Mouse (Mus musculus): Measurements from ENCODE around the gene Slc25a16. TPM values are rescaled to one million over a fixed set of nuclear protein-coding genes. Genes with fewer than 3 reads are reported as not detected.

Gene Slc25a16
- polyA plus RNA-seq, 1 experiment, result 43.7 TPM

DNA sequence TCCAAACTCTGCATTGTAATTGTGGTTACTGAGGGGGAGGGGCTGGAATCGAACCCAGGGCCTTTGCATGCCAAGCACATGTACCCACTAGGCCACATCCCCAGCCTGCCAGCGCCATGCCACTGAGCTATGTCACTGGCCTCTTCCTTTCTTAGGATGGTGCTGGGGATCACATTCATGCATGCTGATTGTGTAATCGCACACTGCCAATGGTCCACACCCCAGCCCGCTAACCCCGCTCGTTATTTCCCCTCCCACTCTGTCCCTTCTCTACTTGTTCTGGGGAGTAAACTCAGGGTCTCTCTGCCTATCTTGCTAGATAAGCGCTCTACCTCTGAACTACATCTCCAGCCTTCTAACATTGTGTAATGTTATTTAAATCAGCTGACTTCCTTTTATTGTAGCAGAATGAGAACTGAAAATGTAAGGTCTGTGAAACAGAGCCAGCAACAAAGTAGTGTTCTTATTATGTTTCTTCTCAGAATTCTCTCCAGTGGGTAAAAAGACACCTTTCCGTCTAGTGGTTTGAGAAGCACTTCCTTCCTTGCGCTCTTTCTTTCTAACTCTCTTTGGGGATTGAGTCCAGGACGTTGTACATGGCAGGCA lies 24.6 kb downstream of the Slc25a16 start:
- Histone ChIP-seq H3K4me1 (ENCODE audit: control insufficient read depth, insufficient read depth, low read length) (no peaks in the 10 kb centered on the region), H3K4me3 (replicated peaks; ENCODE audit: extremely low read depth, low read depth, low read length) (no peak overlapping the region)
- TF ChIP-seq POLR2A (IDR thresholded peaks at IDR 0.05; ENCODE audit: borderline replicate concordance, extremely low read depth, low read depth, low read length) (no peak), CTCF (IDR thresholded peaks at IDR 0.05; ENCODE audit: insufficient read depth, low read length) (no peak)
- WGBS, result 74% methylated on average over 10 of the region's 10 CpGs
- DNase-seq, result no peak

- WGBS, result under 1% methylated on average over 67 of the region's 68 CpGs
- peak; percentile 69 for DNase-seq
- peak within 1 kb of the TSS; percentile 77 for H3K4me3 ChIP-seq (replicated peaks; ENCODE audit: extremely low read depth, low read depth, low read length)
- TF ChIP-seq CTCF (IDR thresholded peaks at IDR 0.05; ENCODE audit: insufficient read depth, low read length) (0 out of 2 replicates have a peak, but pooled peaks have one; percentile 18), POLR2A (IDR thresholded peaks at IDR 0.05; ENCODE audit: borderline replicate concordance, extremely low read depth, low read depth, low read length) (no peak)
- no peaks in the 10 kb centered on the region for H3K4me1 ChIP-seq (ENCODE audit: control insufficient read depth, insufficient read depth, low read length)
These were observed 26.5 kb downstream of the Slc25a16 start, which contains the start of gene Dna2 for GRCm38 (mm10) chr10:62946738-62947471. Gene Dna2 (plus strand): TSS chr10:62947026.

DNA sequence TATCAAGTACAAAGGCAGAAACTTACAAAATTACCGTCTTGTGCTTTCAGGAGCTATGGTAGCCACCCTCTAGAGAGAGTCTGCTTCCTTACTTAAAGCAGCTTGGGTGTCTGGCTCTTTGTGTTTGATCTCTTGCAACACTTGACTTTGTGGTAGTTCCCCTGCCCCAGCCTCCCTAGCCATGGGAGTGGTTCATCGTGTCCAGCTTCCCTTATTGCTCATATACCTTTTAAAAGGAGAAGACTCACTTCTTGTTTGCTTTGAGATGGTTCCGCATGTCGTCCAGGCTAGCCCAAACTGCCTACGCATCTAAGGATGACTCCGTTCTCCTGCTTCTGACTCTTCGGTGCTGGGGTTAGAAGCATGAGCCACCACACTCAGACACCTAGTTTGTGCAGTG lies 28.1 kb downstream of the Slc25a16 start:
- Histone ChIP-seq H3K4me3 (replicated peaks; ENCODE audit: extremely low read depth, low read depth, low read length) (no peak overlapping the region), H3K4me1 (ENCODE audit: control insufficient read depth, insufficient read depth, low read length) (no peaks in the 10 kb centered on the region)
- 88% methylated on average over 7 of the region's 7 CpGs for WGBS
- DNase-seq, result no peak
- TF ChIP-seq CTCF (IDR thresholded peaks at IDR 0.05; ENCODE audit: insufficient read depth, low read length) (no peak), POLR2A (IDR thresholded peaks at IDR 0.05; ENCODE audit: borderline replicate concordance, extremely low read depth, low read depth, low read length) (no peak)

DNA sequence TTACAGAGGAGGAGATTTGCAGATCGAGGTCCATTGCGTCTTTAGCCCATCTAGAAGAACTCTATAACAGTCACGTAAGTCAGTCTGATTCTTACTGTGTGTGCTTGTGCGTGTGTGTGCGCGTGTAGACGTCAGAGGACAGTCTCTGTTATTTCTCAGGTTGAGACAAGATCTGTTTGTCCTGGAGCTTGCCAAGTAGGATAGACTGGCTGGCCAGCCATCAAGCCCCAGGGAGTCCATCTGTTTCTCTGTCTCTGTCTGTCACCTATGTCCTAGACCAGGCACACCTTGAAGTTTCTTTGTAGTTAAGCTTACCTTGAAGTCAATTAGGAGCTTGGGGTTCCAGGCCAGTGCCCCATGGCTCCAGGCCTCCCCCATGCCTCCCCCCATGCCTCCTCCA lies 43.5 kb downstream of the Slc25a16 start:
- 92% methylated on average over 7 of the region's 7 CpGs for WGBS
- Histone ChIP-seq H3K4me1 (ENCODE audit: control insufficient read depth, insufficient read depth, low read length) (no peaks in the 10 kb centered on the region), H3K4me3 (replicated peaks; ENCODE audit: extremely low read depth, low read depth, low read length) (no peak overlapping the region)
- no peak for TF ChIP-seq POLR2A (IDR thresholded peaks at IDR 0.05; ENCODE audit: borderline replicate concordance, extremely low read depth, low read depth, low read length)
- no peak for TF ChIP-seq CTCF (IDR thresholded peaks at IDR 0.05; ENCODE audit: insufficient read depth, low read length)
- no peak for DNase-seq

DNA sequence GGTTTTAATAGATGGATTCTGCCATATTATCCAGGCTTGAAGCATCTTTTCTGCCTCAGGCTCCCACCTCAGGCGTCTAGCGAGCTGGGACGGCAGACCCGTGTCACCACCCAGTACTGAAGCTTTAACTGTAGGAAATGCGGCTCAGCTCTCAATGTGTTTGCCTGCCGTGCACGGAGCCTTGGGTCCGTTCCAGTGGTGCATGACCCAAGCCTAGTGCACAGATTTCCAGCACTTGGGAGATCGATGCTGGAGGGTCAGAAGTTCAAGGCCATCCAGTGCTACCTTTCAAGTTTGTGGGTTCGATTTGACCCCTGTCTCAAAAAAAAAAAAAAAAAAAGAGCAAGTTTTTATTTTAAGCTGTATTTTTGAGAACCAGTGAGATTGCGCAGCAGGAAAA lies 45.4 kb downstream of the Slc25a16 start:
- 94% methylated on average over 11 of the region's 11 CpGs for WGBS
- DNase-seq, result no peak
- no peak for TF ChIP-seq CTCF (IDR thresholded peaks at IDR 0.05; ENCODE audit: insufficient read depth, low read length)
- TF ChIP-seq POLR2A (IDR thresholded peaks at IDR 0.05; ENCODE audit: borderline replicate concordance, extremely low read depth, low read depth, low read length), result no peak
- H3K4me1 ChIP-seq (ENCODE audit: control insufficient read depth, insufficient read depth, low read length), result no peaks in the 10 kb centered on the region
- no peak overlapping the region for H3K4me3 ChIP-seq (replicated peaks; ENCODE audit: extremely low read depth, low read depth, low read length)

- no peak for DNase-seq
- H3K4me3 ChIP-seq (replicated peaks; ENCODE audit: extremely low read depth, low read depth, low read length), result no peak overlapping the region
- TF ChIP-seq CTCF (IDR thresholded peaks at IDR 0.05; ENCODE audit: insufficient read depth, low read length), result no peak
- TF ChIP-seq POLR2A (IDR thresholded peaks at IDR 0.05; ENCODE audit: borderline replicate concordance, extremely low read depth, low read depth, low read length), result no peak
- 93% methylated on average over 15 of the region's 15 CpGs for WGBS
- no peaks in the 10 kb centered on the region for H3K4me1 ChIP-seq (ENCODE audit: control insufficient read depth, insufficient read depth, low read length)
These were observed 45.9 kb downstream of the Slc25a16 start for GRCm38 (mm10) chr10:62966291-62966690.

DNA sequence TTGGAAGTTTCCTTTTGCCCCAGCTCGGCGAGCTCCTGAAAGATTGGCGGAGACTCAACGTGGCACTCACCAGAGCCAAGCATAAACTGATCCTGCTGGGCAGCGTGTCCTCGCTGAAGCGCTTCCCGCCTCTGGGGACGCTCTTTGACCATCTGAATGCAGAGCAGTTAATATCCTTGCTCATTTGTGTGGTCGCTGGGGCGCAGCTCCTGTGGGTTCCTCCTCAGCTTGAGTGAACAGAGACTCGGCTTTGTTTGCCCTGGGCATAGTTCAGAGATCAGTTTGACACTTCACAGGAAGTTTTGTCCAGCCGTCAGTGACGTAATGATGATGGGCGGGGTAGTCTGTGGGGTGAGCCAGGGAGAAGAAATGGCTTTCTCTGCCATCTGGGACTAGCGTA lies 51.4 kb downstream of the Slc25a16 start:
- no peak overlapping the region for H3K4me3 ChIP-seq (replicated peaks; ENCODE audit: extremely low read depth, low read depth, low read length)
- no peak for TF ChIP-seq CTCF (IDR thresholded peaks at IDR 0.05; ENCODE audit: insufficient read depth, low read length)
- TF ChIP-seq POLR2A (IDR thresholded peaks at IDR 0.05; ENCODE audit: borderline replicate concordance, extremely low read depth, low read depth, low read length), result no peak
- DNase-seq, result no peak
- WGBS, result 69% methylated on average over 16 of the region's 16 CpGs
- no peaks in the 10 kb centered on the region for H3K4me1 ChIP-seq (ENCODE audit: control insufficient read depth, insufficient read depth, low read length)

- TF ChIP-seq POLR2A (IDR thresholded peaks at IDR 0.05; ENCODE audit: borderline replicate concordance, extremely low read depth, low read depth, low read length), result no peak
- TF ChIP-seq CTCF (IDR thresholded peaks at IDR 0.05; ENCODE audit: insufficient read depth, low read length), result no peak
- Histone ChIP-seq H3K4me3 (replicated peaks; ENCODE audit: extremely low read depth, low read depth, low read length) (peak overlapping the region; percentile 83), H3K4me1 (ENCODE audit: control insufficient read depth, insufficient read depth, low read length) (peaks cover 4% of the 10 kb centered on the region; the same call in 1 of the 2 replicates)
- DNase-seq, result no peak
- 12% methylated on average over 10 of the region's 10 CpGs for WGBS
These were observed 59.2 kb downstream of the Slc25a16 start for GRCm38 (mm10) chr10:62979667-62980038.

DNA sequence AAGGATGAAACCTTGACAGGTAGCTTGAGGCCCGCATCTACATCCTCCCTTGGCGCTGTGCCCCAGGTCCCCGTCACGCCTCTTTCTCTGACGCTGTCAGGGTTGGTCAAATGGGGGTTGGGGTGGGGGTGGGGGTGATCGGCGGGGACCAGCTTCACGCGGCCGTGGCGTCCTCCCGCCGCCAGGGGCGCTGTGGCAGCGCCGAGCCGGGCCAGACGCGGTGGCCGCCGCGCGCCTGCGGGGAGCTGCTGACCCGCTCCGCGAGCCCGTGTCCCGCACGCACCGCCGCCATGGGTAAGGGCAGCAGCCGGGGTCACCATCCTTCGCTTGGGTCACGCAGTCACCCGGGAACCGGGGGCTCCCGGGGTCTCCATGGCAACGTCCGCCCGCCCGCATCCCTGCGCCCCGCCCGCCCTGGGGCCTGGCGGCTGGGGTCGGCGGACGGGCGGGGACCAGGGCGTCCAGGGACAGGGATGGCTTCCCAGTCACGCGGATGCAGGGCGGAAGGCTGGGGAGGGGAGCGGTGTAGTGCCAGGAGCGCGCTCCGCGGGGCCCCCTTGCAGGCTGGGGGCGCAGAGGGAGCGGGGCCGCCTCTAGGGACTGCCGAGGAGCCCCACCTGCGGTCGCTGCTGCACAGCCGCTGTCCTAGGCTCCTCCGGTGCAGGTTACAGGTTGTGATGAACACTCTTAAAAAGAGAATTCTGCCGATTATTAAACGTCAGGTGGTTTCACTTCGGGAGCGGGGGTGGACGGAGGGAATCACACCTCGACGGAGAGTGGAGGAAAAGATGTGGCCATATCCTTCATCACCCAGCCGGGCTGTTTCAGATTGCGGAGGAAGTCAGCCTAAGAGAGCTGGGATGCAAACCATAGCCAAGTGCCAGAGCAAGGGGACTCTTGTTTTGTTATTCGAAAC lies 59.9 kb downstream of the Slc25a16 start, which contains the start of gene Rufy2:
TSS of gene Rufy2 (plus strand) at position 185 of the 916 bp plus-strand sequence.
- TF ChIP-seq POLR2A (IDR thresholded peaks at IDR 0.05; ENCODE audit: borderline replicate concordance, extremely low read depth, low read depth, low read length), result no peak; the same call in 1 of the 2 replicates
- peak; percentile 35; the same call in 1 of the 2 replicates for TF ChIP-seq CTCF (IDR thresholded peaks at IDR 0.05; ENCODE audit: insufficient read depth, low read length)
- Histone ChIP-seq H3K4me1 (ENCODE audit: control insufficient read depth, insufficient read depth, low read length) (peaks cover 4% of the 10 kb centered on the region; the same call in 1 of the 2 replicates), H3K4me3 (replicated peaks; ENCODE audit: extremely low read depth, low read depth, low read length) (peak within 1 kb of the TSS; percentile 83)
- peak; percentile 74 for DNase-seq
- WGBS, result under 1% methylated on average over 73 of the region's 77 CpGs

All from lung, adult 2 months (tissue).